Mouse (Mus musculus) lung, embryonic 14.5 days (tissue): ENCODE results near the gene Ctnnd1. TPM values are rescaled to one million over a fixed set of nuclear protein-coding genes. Genes with fewer than 3 reads are reported as not detected.
A peak's percentile ranks its signal among the peaks of the same experiment; 100 is the strongest.

Experiments
- ATAC-seq: fragments of 200-750 bp; cut with Nextera tagmentation; 2 replicates; pipeline ENCODE4 v1.8.0; 2017; ENCODE audit warnings: mild to moderate bottlenecking, moderate TSS enrichment, moderate library complexity; ENCODE audit not compliant: insufficient read depth
- DNase-seq: peaks from one replicate; pipeline ENCODE4 v3.0.0-alpha.2; 2015
- H3K27ac ChIP-seq: fragments of 300-500 bp; sonication (generic); 2 replicates; pipeline ENCODE4 v1.5.1; 2014; ENCODE audit warnings: low read depth, mild to moderate bottlenecking, moderate library complexity
- H3K27me3 ChIP-seq: fragments of 300-500 bp; sonication (generic); 2 replicates; pipeline ENCODE4 v1.6.1; 2014; ENCODE audit warnings: low read length, control low read depth; ENCODE audit not compliant: insufficient read depth
- H3K36me3 ChIP-seq: fragments of 300-500 bp; sonication (generic); 2 replicates; pipeline ENCODE4 v1.6.1; 2014; ENCODE audit warnings: control low read depth; ENCODE audit not compliant: insufficient read depth
- H3K4me1 ChIP-seq: fragments of 300-500 bp; sonication (generic); 2 replicates; pipeline ENCODE4 v1.6.1; 2014; ENCODE audit warnings: antibody characterized with exemption, control low read depth; ENCODE audit not compliant: insufficient read depth
- H3K4me2 ChIP-seq: fragments of 300-500 bp; sonication (generic); 2 replicates; pipeline ENCODE4 v1.6.1; 2014; ENCODE audit warnings: mild to moderate bottlenecking
- H3K4me3 ChIP-seq: fragments of 300-500 bp; sonication (generic); 2 replicates; pipeline ENCODE4 v1.5.1; 2014; ENCODE audit warnings: low read depth, low read length
- H3K9ac ChIP-seq: fragments of 300-500 bp; sonication (generic); 2 replicates; pipeline ENCODE4 v1.6.1; 2014
- H3K9me3 ChIP-seq: fragments of 300-500 bp; sonication (generic); 2 replicates; pipeline ENCODE4 v1.6.1; 2016; ENCODE audit warnings: low read depth, low read length, control low read depth
- CTCF ChIP-seq: IDR thresholded peaks from 2 replicates; pipeline ENCODE4 v1.5.1; 2016; ENCODE audit warnings: antibody characterized with exemption, low read depth
- WGBS: fragments of 180-500 bp; shearing (Covaris S2); extraction: QIAGEN DNeasy Blood & Tissue Kit; methylation state at CpG from one replicate; pipeline ENCODE4 v1.1.7; 2014; 5-methylcytosine and 5-hydroxymethylcytosine counted together
- polyA plus RNA-seq: library from polyadenylated mRNA; unstranded; fragments of >200 nt; fragmentation: Nextera tagmentation; extraction: Ambion mirVana; gene quantifications from 2 replicates; pipeline ENCODE4 v1.2.1, GENCODE M21; 2014

Ctnnd1 gene
- polyA plus RNA-seq, 1 experiment from 2014 or later: 59.9 TPM

- peak overlapping the region; percentile 17; the same call in 1 of the 2 replicates for H3K4me3 ChIP-seq
- no peak for TF ChIP-seq CTCF
- WGBS: 16% methylated on average over 4 of the region's 4 CpGs
- peak overlapping the region; percentile 50 for H3K9ac ChIP-seq
- H3K4me2 ChIP-seq: peak overlapping the region; percentile 57
- DNase-seq (peak; percentile 66), ATAC-seq (no peak)
- peak overlapping the region; percentile 98 for H3K27ac ChIP-seq
- H3K4me1 ChIP-seq: peaks cover 52% of the 10 kb centered on the region
- H3K27me3 ChIP-seq: no peaks in the 10 kb centered on the region
- H3K9me3 ChIP-seq: no peaks in the 10 kb centered on the region
- 0 out of 2 replicates have a peak, but pooled peaks cover 2% of the 10 kb centered on the region for H3K36me3 ChIP-seq
Observed at GRCm38 (mm10) chr2:84634934-84635482, 15.6 kb downstream of the Ctnnd1 start.

GRCm38 (mm10) chr2:84634006-84634405 lies 16.6 kb downstream of the Ctnnd1 start:
- Histone ChIP-seq H3K27ac (peak overlapping the region; percentile 98), H3K36me3 (0 out of 2 replicates have a peak, but pooled peaks cover 8% of the 10 kb centered on the region), H3K9ac (peak overlapping the region; percentile 7; the same call in 1 of the 2 replicates), H3K4me3 (no peak overlapping the region), H3K9me3 (no peaks in the 10 kb centered on the region), H3K4me1 (peaks cover 49% of the 10 kb centered on the region), H3K4me2 (peak overlapping the region; percentile 57), H3K27me3 (no peaks in the 10 kb centered on the region)
- 43% methylated on average over 4 of the region's 4 CpGs for WGBS
- DNase-seq (peak; percentile 26), ATAC-seq (no peak)
- TF ChIP-seq CTCF: no peak

GRCm38 (mm10) chr2:84632999-84633398 lies 17.6 kb downstream of the Ctnnd1 start:
- no peak overlapping the region; the same call in 1 of the 2 replicates for H3K4me3 ChIP-seq

GRCm38 (mm10) chr2:84632001-84632400 lies 18.6 kb downstream of the Ctnnd1 start:
- H3K36me3 ChIP-seq: 0 out of 2 replicates have a peak, but pooled peaks cover 16% of the 10 kb centered on the region
- H3K4me3 ChIP-seq: no peak overlapping the region
- ATAC-seq (no peak), DNase-seq (no peak)
- TF ChIP-seq CTCF: no peak
- WGBS: 94% methylated on average over 1 of the region's 1 CpGs
- no peaks in the 10 kb centered on the region for H3K9me3 ChIP-seq
- no peak overlapping the region for H3K9ac ChIP-seq
- H3K4me2 ChIP-seq: no peak overlapping the region
- no peaks in the 10 kb centered on the region for H3K27me3 ChIP-seq
- peaks cover 41% of the 10 kb centered on the region for H3K4me1 ChIP-seq
- peak overlapping the region; percentile 71; the same call in 1 of the 2 replicates for H3K27ac ChIP-seq

More at GRCm38 (mm10) chr2:84632999-84633398, 17.6 kb downstream of the Ctnnd1 start:
- Histone ChIP-seq H3K9me3 (no peaks in the 10 kb centered on the region), H3K27ac (peak overlapping the region; percentile 71), H3K4me2 (peak overlapping the region; percentile 57), H3K9ac (peak overlapping the region; percentile 7; the same call in 1 of the 2 replicates), H3K27me3 (no peaks in the 10 kb centered on the region), H3K4me1 (peaks cover 49% of the 10 kb centered on the region), H3K36me3 (0 out of 2 replicates have a peak, but pooled peaks cover 16% of the 10 kb centered on the region)
- no peak for TF ChIP-seq CTCF
- WGBS: 3% methylated on average over 3 of the region's 3 CpGs
- ATAC-seq (no peak), DNase-seq (peak; percentile 64)

GRCm38 (mm10) chr2:84627036-84627435 lies 23.5 kb downstream of the Ctnnd1 start:
- no peak overlapping the region for H3K9ac ChIP-seq
- H3K4me2 ChIP-seq: no peak overlapping the region
- H3K36me3 ChIP-seq: peaks cover 34% of the 10 kb centered on the region; the same call in 1 of the 2 replicates
- no peak for DNase-seq
- no peak for ATAC-seq
- TF ChIP-seq CTCF: no peak
- WGBS: 48% methylated on average over 3 of the region's 3 CpGs
- no peak overlapping the region for H3K4me3 ChIP-seq
- H3K4me1 ChIP-seq: peaks cover 2% of the 10 kb centered on the region
- no peaks in the 10 kb centered on the region for H3K27me3 ChIP-seq
- H3K9me3 ChIP-seq: no peaks in the 10 kb centered on the region
- H3K27ac ChIP-seq: no peak overlapping the region

GRCm38 (mm10) chr2:84626366-84626975 lies 24.1 kb downstream of the Ctnnd1 start:
- peaks cover 2% of the 10 kb centered on the region for H3K4me1 ChIP-seq
- DNase-seq (no peak), ATAC-seq (no peak)
- no peak overlapping the region for H3K4me3 ChIP-seq
- H3K27ac ChIP-seq: no peak overlapping the region
- H3K9ac ChIP-seq: no peak overlapping the region
- no peak for TF ChIP-seq CTCF
- no peaks in the 10 kb centered on the region for H3K9me3 ChIP-seq
- no peaks in the 10 kb centered on the region for H3K27me3 ChIP-seq
- H3K4me2 ChIP-seq: no peak overlapping the region
- peaks cover 38% of the 10 kb centered on the region; the same call in 1 of the 2 replicates for H3K36me3 ChIP-seq
- 57% methylated on average over 7 of the region's 7 CpGs for WGBS

- Histone ChIP-seq H3K4me3 (no peak overlapping the region), H3K36me3 (peaks cover 54% of the 10 kb centered on the region), H3K4me2 (no peak overlapping the region), H3K4me1 (no peaks in the 10 kb centered on the region; the same call in none of the 2 replicates), H3K9me3 (no peaks in the 10 kb centered on the region), H3K9ac (no peak overlapping the region), H3K27ac (no peak overlapping the region), H3K27me3 (no peaks in the 10 kb centered on the region)
- WGBS: 93% methylated on average over 17 of the region's 17 CpGs
- no peak for TF ChIP-seq CTCF
- DNase-seq (no peak), ATAC-seq (peak; percentile 9; the same call in 1 of the 2 replicates)
Observed at GRCm38 (mm10) chr2:84624201-84624600, 26.4 kb downstream of the Ctnnd1 start.
